Mouse (Mus musculus) liver, embryonic 16.5 days (tissue): ENCODE results near the gene Rab37. TPM values are rescaled to one million over a fixed set of nuclear protein-coding genes. Genes with fewer than 3 reads are reported as not detected.

ENCODE experiments used
- ATAC-seq: fragments of 200-750 bp; cut with Nextera tagmentation; 2 replicates; pipeline ENCODE4 v1.8.0; 2017; ENCODE audit warnings: low read depth, mild to moderate bottlenecking, moderate number of reproducible peaks, moderate library complexity
- H3K27ac ChIP-seq: fragments of 300-500 bp; sonication (generic); 2 replicates; pipeline ENCODE4 v1.5.1; 2014; ENCODE audit warnings: mild to moderate bottlenecking, low read length
- H3K27me3 ChIP-seq: fragments of 300-500 bp; sonication (generic); 2 replicates; pipeline ENCODE4 v1.6.1; 2014; ENCODE audit warnings: low read depth, low read length, mixed read lengths; ENCODE audit not compliant: control insufficient read depth, insufficient read depth
- H3K36me3 ChIP-seq: fragments of 300-500 bp; sonication (generic); 2 replicates; pipeline ENCODE4 v1.6.1; 2014; ENCODE audit warnings: mild to moderate bottlenecking; ENCODE audit not compliant: control insufficient read depth, insufficient read depth
- H3K4me1 ChIP-seq: fragments of 300-500 bp; sonication (generic); 2 replicates; pipeline ENCODE4 v1.6.1; 2014; ENCODE audit warnings: low read depth, low read length, mixed read lengths; ENCODE audit not compliant: control insufficient read depth
- H3K4me2 ChIP-seq: fragments of 300-500 bp; sonication (generic); 2 replicates; pipeline ENCODE4 v1.6.1; 2014; ENCODE audit warnings: low read depth, low read length, mixed read lengths
- H3K4me3 ChIP-seq: fragments of 300-500 bp; sonication (generic); 2 replicates; pipeline ENCODE4 v1.5.1; 2014; ENCODE audit warnings: low read depth, mild to moderate bottlenecking, low read length
- H3K9ac ChIP-seq: fragments of 300-500 bp; sonication (generic); 2 replicates; pipeline ENCODE4 v1.6.1; 2014; ENCODE audit warnings: low read depth, low read length
- H3K9me3 ChIP-seq: fragments of 300-500 bp; sonication (generic); replicated peaks from 2 replicates; pipeline ENCODE4 v1.6.1; 2016; ENCODE audit warnings: low read length; ENCODE audit not compliant: control insufficient read depth
- WGBS: fragments of 180-500 bp; shearing (Covaris S2); extraction: QIAGEN DNeasy Blood & Tissue Kit; methylation state at CpG from one replicate; pipeline ENCODE4 v1.1.7; 2014; ENCODE audit not compliant: insufficient replicate concordance; 5-methylcytosine and 5-hydroxymethylcytosine counted together
- polyA plus RNA-seq: library from polyadenylated mRNA; unstranded; fragments of >200 nt; fragmentation: Nextera tagmentation; extraction: Ambion mirVana; gene quantifications from 2 replicates; pipeline ENCODE4 v1.2.1, GENCODE M21; 2015

Gene Rab37
- polyA plus RNA-seq, 1 experiment from 2014 or later, result 2.4 TPM

GRCm38 (mm10) chr11:115176399-115177190, 85.4 kb downstream of the Rab37 start:
- ATAC-seq, result no peak
- Histone ChIP-seq H3K4me2 (no peak overlapping the region), H3K27ac (peak overlapping the region; percentile 64)

GRCm38 (mm10) chr11:115177559-115178195, 86.4 kb downstream of the Rab37 start:
- no peaks in the 10 kb centered on the region for H3K9me3 ChIP-seq
- 60% methylated on average over 10 of the region's 10 CpGs for whole genome bisulfite sequencing
- no peaks in the 10 kb centered on the region for H3K27me3 ChIP-seq
- H3K4me3 ChIP-seq, result 0 out of 2 replicates have a peak overlapping the region, but pooled peaks have one; percentile 3
- H3K36me3 ChIP-seq, result 0 out of 2 replicates have a peak, but pooled peaks cover 2% of the 10 kb centered on the region
- H3K9ac ChIP-seq, result no peak overlapping the region
- peaks cover 34% of the 10 kb centered on the region for H3K4me1 ChIP-seq
- peak; percentile 76 for ATAC-seq
- H3K27ac ChIP-seq, result peak overlapping the region; percentile 66
- H3K4me2 ChIP-seq, result peak overlapping the region; percentile 37

More at GRCm38 (mm10) chr11:115176399-115177190, 85.4 kb downstream of the Rab37 start:
- Histone ChIP-seq H3K9ac (no peak overlapping the region), H3K4me3 (no peak overlapping the region), H3K27me3 (no peaks in the 10 kb centered on the region), H3K9me3 (no peaks in the 10 kb centered on the region), H3K4me1 (peaks cover 37% of the 10 kb centered on the region), H3K36me3 (no peaks in the 10 kb centered on the region)
- WGBS, result 75% methylated on average over 24 of the region's 24 CpGs

GRCm38 (mm10) chr11:115178766-115179165, 87.5 kb downstream of the Rab37 start:
- H3K27ac ChIP-seq, result peak overlapping the region; percentile 66
- 61% methylated on average over 2 of the region's 2 CpGs for WGBS

DNA sequence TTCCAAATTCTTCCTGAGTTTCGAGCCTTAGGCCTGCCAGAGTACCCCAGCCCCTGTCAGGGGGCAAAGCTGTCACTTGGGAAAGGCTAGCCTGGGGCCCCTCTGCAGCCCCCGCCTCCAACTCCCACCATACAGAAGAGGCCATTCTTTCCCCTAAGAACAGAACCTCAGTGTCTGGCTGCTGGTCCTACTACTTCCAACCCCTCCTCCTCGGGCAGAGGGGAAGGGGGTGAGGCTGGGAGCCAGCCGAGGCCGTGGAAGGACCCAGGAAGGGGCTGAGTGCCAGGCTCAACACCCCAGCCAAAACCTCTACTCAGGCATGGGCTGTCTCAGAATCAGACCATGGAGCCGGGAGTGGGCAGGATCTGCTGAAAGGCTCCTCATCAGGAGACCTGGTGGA, 88.0 kb downstream of the Rab37 start:
- WGBS, result 64% methylated on average over 6 of the region's 6 CpGs
- ATAC-seq, result no peak
- H3K4me3 ChIP-seq, result no peak overlapping the region
- no peaks in the 10 kb centered on the region for H3K27me3 ChIP-seq
- H3K27ac ChIP-seq, result no peak overlapping the region
- H3K9ac ChIP-seq, result no peak overlapping the region
- no peaks in the 10 kb centered on the region for H3K9me3 ChIP-seq
- H3K36me3 ChIP-seq, result 0 out of 2 replicates have a peak, but pooled peaks cover 2% of the 10 kb centered on the region
- H3K4me1 ChIP-seq, result peaks cover 21% of the 10 kb centered on the region
- no peak overlapping the region for H3K4me2 ChIP-seq

More at GRCm38 (mm10) chr11:115178766-115179165, 87.5 kb downstream of the Rab37 start:
- Histone ChIP-seq H3K9me3 (no peaks in the 10 kb centered on the region), H3K36me3 (0 out of 2 replicates have a peak, but pooled peaks cover 2% of the 10 kb centered on the region), H3K27me3 (no peaks in the 10 kb centered on the region), H3K4me3 (no peak overlapping the region), H3K4me1 (peaks cover 25% of the 10 kb centered on the region), H3K9ac (no peak overlapping the region), H3K4me2 (no peak overlapping the region)
- ATAC-seq, result peak; percentile 12; the same call in 1 of the 2 replicates

- no peaks in the 10 kb centered on the region for H3K27me3 ChIP-seq
- ATAC-seq, result no peak
- H3K4me1 ChIP-seq, result peaks cover 20% of the 10 kb centered on the region
- H3K9me3 ChIP-seq, result no peaks in the 10 kb centered on the region
- H3K4me3 ChIP-seq, result no peak overlapping the region
- no peak overlapping the region for H3K9ac ChIP-seq
- H3K4me2 ChIP-seq, result no peak overlapping the region
- H3K36me3 ChIP-seq, result 0 out of 2 replicates have a peak, but pooled peaks cover 2% of the 10 kb centered on the region
- no peak overlapping the region for H3K27ac ChIP-seq
- WGBS, result 68% methylated on average over 6 of the region's 6 CpGs
Observed at GRCm38 (mm10) chr11:115179881-115180280, 88.7 kb downstream of the Rab37 start.

DNA sequence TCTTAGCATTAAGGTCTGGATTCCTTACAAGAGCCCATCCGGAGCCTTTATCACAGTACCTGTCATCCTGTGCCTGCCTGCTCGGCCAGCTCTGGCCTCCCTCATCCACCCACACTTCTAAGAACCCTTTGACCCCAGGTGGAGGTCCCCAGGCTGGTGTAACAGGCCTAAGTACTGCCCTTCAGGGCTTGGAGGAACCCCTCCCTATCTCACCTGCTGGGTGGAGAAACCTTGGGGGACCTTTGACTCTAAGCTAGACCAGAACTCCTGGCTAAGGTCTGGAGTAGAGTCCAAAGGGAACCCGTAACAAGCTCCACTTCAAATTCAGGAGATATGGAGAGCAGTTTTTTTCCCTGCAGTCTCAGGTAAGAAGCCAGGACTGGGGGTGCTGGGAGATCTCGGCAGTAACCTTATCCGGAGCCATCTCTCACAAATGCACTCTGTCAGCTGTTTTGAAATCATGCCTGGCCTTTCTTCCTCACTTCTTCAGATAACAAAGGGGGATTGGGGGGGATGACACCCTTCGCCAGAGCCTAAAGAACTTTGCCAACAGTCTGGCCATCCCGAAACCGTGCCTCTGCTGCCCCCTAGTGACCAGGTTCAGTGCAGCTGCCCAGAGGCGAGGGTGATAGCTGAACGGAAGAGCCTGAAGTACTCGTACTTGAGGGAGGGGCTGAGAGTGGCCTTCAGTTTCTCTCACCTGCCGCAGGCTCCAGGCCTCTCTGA, 90.8 kb downstream of the Rab37 start:
- WGBS, result 14% methylated on average over 12 of the region's 12 CpGs
- 0 out of 2 replicates have a peak, but pooled peaks cover 2% of the 10 kb centered on the region for H3K36me3 ChIP-seq
- no peak overlapping the region for H3K4me2 ChIP-seq
- peak overlapping the region; percentile 30; the same call in 1 of the 2 replicates for H3K27ac ChIP-seq
- no peaks in the 10 kb centered on the region for H3K9me3 ChIP-seq
- no peak overlapping the region for H3K9ac ChIP-seq
- H3K4me1 ChIP-seq, result peaks cover 24% of the 10 kb centered on the region
- no peak overlapping the region for H3K4me3 ChIP-seq
- H3K27me3 ChIP-seq, result no peaks in the 10 kb centered on the region
- ATAC-seq, result no peak

- H3K4me2 ChIP-seq, result no peak overlapping the region
- H3K9ac ChIP-seq, result no peak overlapping the region
- H3K4me1 ChIP-seq, result peaks cover 31% of the 10 kb centered on the region
- H3K9me3 ChIP-seq, result no peaks in the 10 kb centered on the region
- no peak for ATAC-seq
- 23% methylated on average over 4 of the region's 4 CpGs for WGBS
- H3K27me3 ChIP-seq, result no peaks in the 10 kb centered on the region
- H3K27ac ChIP-seq, result no peak overlapping the region
- 0 out of 2 replicates have a peak, but pooled peaks cover 2% of the 10 kb centered on the region for H3K36me3 ChIP-seq
- no peak overlapping the region for H3K4me3 ChIP-seq
Observed at GRCm38 (mm10) chr11:115184973-115185372, 93.7 kb downstream of the Rab37 start.

- H3K4me3 ChIP-seq, result peak within 1 kb of the TSS; percentile 69
- H3K9ac ChIP-seq, result peak within 1 kb of the TSS; percentile 67
- WGBS, result under 1% methylated on average over 38 of the region's 39 CpGs
- H3K9me3 ChIP-seq, result no peaks in the 10 kb centered on the region
- H3K27ac ChIP-seq, result peak within 1 kb of the TSS; percentile 76
- no peaks in the 10 kb centered on the region for H3K27me3 ChIP-seq
- peak; percentile 92 for ATAC-seq
- no peaks in the 10 kb centered on the region for H3K36me3 ChIP-seq
- peak within 1 kb of the TSS; percentile 82 for H3K4me2 ChIP-seq
- H3K4me1 ChIP-seq, result peaks cover 30% of the 10 kb centered on the region
Observed at GRCm38 (mm10) chr11:115187224-115187639, 96.0 kb downstream of the Rab37 start, which contains the start of gene Tmem104. TSS of gene Tmem104 (plus strand) at chr11:115187487.
